Mouse (Mus musculus) spleen, postnatal 14 days (tissue): ENCODE measurements around the gene Pafah1b1.

Experiments used
- DNase-seq, 2 experiments: peaks; one replicate each; pipeline ENCODE4 v3.0.0; 2021 to 2022; ENCODE audit warnings: low spot score in 2 of 2

Gene Pafah1b1

GRCm38 (mm10) chr11:74724235-74724791, at the start of gene Pafah1b1:
TSS of gene Pafah1b1 (minus strand) at chr11:74724670.
- peak; percentile 91 to 94 for DNase-seq

GRCm38 (mm10) chr11:74772386-74772785, 47.9 kb upstream of the Pafah1b1 start:
- DNase-seq = no peak

- no peak for DNase-seq
Measured at GRCm38 (mm10) chr11:74771650-74772049, 47.2 kb upstream of the Pafah1b1 start.

- no peak for DNase-seq
Measured at GRCm38 (mm10) chr11:74771234-74771633, 46.8 kb upstream of the Pafah1b1 start.

GRCm38 (mm10) chr11:74770595-74771207, 46.2 kb upstream of the Pafah1b1 start, which contains the start of gene Mettl16:
TSS of gene Mettl16 (plus strand) at chr11:74770830.
- peak; percentile 84 to 90 for DNase-seq

- no peak for DNase-seq
Measured at GRCm38 (mm10) chr11:74770037-74770436, 45.6 kb upstream of the Pafah1b1 start.

- DNase-seq = peak; percentile 21 to 52
Measured at GRCm38 (mm10) chr11:74768045-74768444, 43.6 kb upstream of the Pafah1b1 start.

- DNase-seq = no peak
Measured at GRCm38 (mm10) chr11:74767469-74767868, 43.0 kb upstream of the Pafah1b1 start.

- no peak for DNase-seq
Measured at GRCm38 (mm10) chr11:74763960-74764625, 39.6 kb upstream of the Pafah1b1 start.

- DNase-seq = no peak
Measured at GRCm38 (mm10) chr11:74761011-74761705, 36.7 kb upstream of the Pafah1b1 start.

GRCm38 (mm10) chr11:74756631-74757030, 32.2 kb upstream of the Pafah1b1 start:
- DNase-seq = no peak

GRCm38 (mm10) chr11:74751352-74752066, 27.0 kb upstream of the Pafah1b1 start:
- no peak for DNase-seq

GRCm38 (mm10) chr11:74750662-74751351, 26.3 kb upstream of the Pafah1b1 start:
- DNase-seq = no peak

GRCm38 (mm10) chr11:74749241-74749640, 24.8 kb upstream of the Pafah1b1 start:
- DNase-seq = no peak

- no peak for DNase-seq
Measured at GRCm38 (mm10) chr11:74748022-74748421, 23.6 kb upstream of the Pafah1b1 start.

- no peak for DNase-seq
Measured at GRCm38 (mm10) chr11:74737861-74738260, 13.4 kb upstream of the Pafah1b1 start.

- no peak for DNase-seq
Measured at GRCm38 (mm10) chr11:74734917-74735316, 10.4 kb upstream of the Pafah1b1 start.

GRCm38 (mm10) chr11:74725181-74725580, 711 bp upstream of the Pafah1b1 start:
- no peak for DNase-seq

- peak; percentile 69 to 75 for DNase-seq
Measured at GRCm38 (mm10) chr11:74723357-74724234, 874 bp downstream of the Pafah1b1 start.

- no peak for DNase-seq
Measured at GRCm38 (mm10) chr11:74721971-74722370, 2.5 kb downstream of the Pafah1b1 start.
